Mouse (Mus musculus): ENCODE data around the gene Camta2.

DNA sequence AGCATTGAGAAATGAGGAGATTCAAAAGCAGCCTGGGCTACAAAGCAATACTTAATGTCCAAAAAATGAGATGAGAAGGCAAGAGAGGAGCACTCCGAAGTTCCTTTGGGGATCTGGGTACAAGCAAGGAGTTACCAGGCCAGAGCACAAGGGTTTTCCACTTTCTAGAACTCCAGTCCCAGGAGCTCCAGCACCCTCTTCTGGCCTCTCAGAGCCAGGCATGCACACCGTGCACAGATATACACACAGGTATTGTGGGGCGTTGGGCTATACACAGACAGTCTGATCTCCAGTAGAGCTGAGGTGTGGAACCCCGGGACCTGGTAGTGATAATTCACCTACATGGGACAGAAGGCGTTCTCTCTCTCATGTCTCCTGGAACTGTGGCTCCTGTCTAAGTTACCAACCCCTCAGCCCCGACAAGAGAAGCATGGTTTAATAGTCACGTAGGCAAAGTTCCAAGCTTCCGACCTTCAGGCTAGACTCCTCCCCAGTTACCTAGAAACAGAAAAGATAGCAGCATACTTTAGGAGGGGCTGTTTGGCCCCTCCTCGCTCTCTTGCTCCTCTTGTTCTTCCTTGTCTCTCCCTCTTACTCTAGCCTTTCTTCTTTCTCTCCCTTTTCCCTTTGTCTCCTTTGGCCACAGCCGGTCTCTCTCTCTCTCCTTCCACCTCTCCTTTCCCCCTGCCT is 64.7 kb downstream of the Camta2 start:
- TF ChIP-seq POLR2A (IDR thresholded peaks at IDR 0.05; ENCODE audit: extremely low read depth, insufficient read depth, low read length) (no peak), CTCF (IDR thresholded peaks at IDR 0.05; ENCODE audit: low read depth, low read length) (peak; percentile 35)
